Mouse (Mus musculus) kidney, adult 2 months (tissue): ENCODE measurements around the gene Pawr.

Experiments
- CTCF ChIP-seq: fragments of 200-500 bp; conservative IDR thresholded peaks from 2 replicates; pipeline ENCODE4 v1.5.1; 2011; ENCODE audit warnings: low read depth, mild to moderate bottlenecking, control low read depth, low read length, moderate library complexity, mixed read lengths; ENCODE audit not compliant: insufficient read depth, insufficient read length
- POLR2A ChIP-seq: fragments of 200-500 bp; IDR thresholded peaks from one replicate; pipeline ENCODE4 v1.6.1; 2011; ENCODE audit warnings: low read depth, low read length, control low read depth

- TF ChIP-seq POLR2A (no peak), CTCF (no peak)
These were observed 23.5 kb downstream of the Pawr start for GRCm38 (mm10) chr10:108355392-108355775.
